29 mouse cellular contexts compared by ENCODE assay signal in genomic region chr14:15354299-15354698, GRCm38 (mm10).
A peak's percentile ranks its signal among the peaks of the same experiment; 100 is the strongest.
DNase-seq lines count a peak whose midpoint lies in the region; ATAC-seq and TF ChIP-seq lines count a peak whose summit lies in the region.
"Had no signal": no experiment of that assay in that cellular context is flagged by ENCODE, and none has a peak within 500 bp of the region (broad histone marks: within the 10 kb centered on the region; RNA-seq: fewer than 3 reads in every experiment).

No protein-coding gene starts in this region.

- no peak overlapping the region for H3K4me2 ChIP-seq in liver, postnatal 0 days (ENCODE audit: low read depth, low read length)
- H3K4me2 ChIP-seq: forebrain, embryonic 13.5 days; heart, embryonic 13.5 days; hindbrain, embryonic 14.5 days; midbrain, embryonic 15.5 days had no signal

- no peak for TF ChIP-seq EP300 in liver, postnatal 0 days (IDR thresholded peaks at IDR 0.05; ENCODE audit: low read depth)

- DNase-seq in thymus, postnatal 14 days: peak; percentile 8
- no peak for DNase-seq in thymus, adult 18-20 months
- DNase-seq in liver (peak; percentile 7), MN1 (ENCODE audit: low spot score) (no peak), adipocyte (ENCODE audit: low spot score) (no peak)
- DNase-seq in liver, postnatal 0 days: no peak
- no peak for DNase-seq in left cerebral cortex, adult 11 months (ENCODE audit: low spot score)
- DNase-seq: adrenal gland, adult 8-10 months; cerebellum, adult 11 months; cerebellum, postnatal 10 days; gastrocnemius, postnatal 10 days; heart, postnatal 10 days; kidney, adult 9 months; kidney, postnatal 10 days; layer of hippocampus, adult 9-11 months; lung, adult 18-20 months; lung, postnatal 4 days; right cerebral cortex, adult 18-20 months; thymus, adult 2 months had no signal

- WGBS in liver, postnatal 0 days (ENCODE audit: insufficient replicate concordance): 23% methylated on average over 5 of the region's 5 CpGs

- no peaks in the 10 kb centered on the region for H3K27me3 ChIP-seq in liver, postnatal 0 days (ENCODE audit: insufficient read depth, low read length)
- H3K27me3 ChIP-seq: forebrain, embryonic 13.5 days; heart, embryonic 13.5 days; midbrain, embryonic 15.5 days had no signal

- H3K4me1 ChIP-seq in liver, postnatal 0 days (ENCODE audit: insufficient read depth): no peaks in the 10 kb centered on the region
- H3K4me1 ChIP-seq: forebrain, embryonic 13.5 days; midbrain, embryonic 15.5 days had no signal

- no peak overlapping the region for H3K9ac ChIP-seq in liver, postnatal 0 days (replicated peaks)
- H3K9ac ChIP-seq: forebrain, embryonic 13.5 days; heart, embryonic 13.5 days; hindbrain, embryonic 14.5 days; midbrain, embryonic 15.5 days had no signal

- H3K4me3 ChIP-seq in liver, postnatal 0 days (ENCODE audit: low read depth, low read length): no peak overlapping the region
- H3K4me3 ChIP-seq: erythroblast, embryonic 14.5 days; forebrain, embryonic 13.5 days; heart, embryonic 13.5 days; left cerebral cortex, adult 2 months; midbrain, embryonic 15.5 days had no signal

- no peaks in the 10 kb centered on the region for H3K9me3 ChIP-seq in liver, postnatal 0 days (ENCODE audit: low read length)
- H3K9me3 ChIP-seq: forebrain, embryonic 13.5 days; heart, embryonic 13.5 days; midbrain, embryonic 15.5 days had no signal

- H3K36me3 ChIP-seq in liver, postnatal 0 days (replicated peaks; ENCODE audit: insufficient read depth, low read length): no peaks in the 10 kb centered on the region
- H3K36me3 ChIP-seq: heart, embryonic 13.5 days; midbrain, embryonic 15.5 days had no signal

- no peak for TF ChIP-seq CTCF in liver, postnatal 0 days (IDR thresholded peaks at IDR 0.05; ENCODE audit: low read depth)

- no peak overlapping the region for H3K27ac ChIP-seq in liver, postnatal 0 days (ENCODE audit: low read depth)
- H3K27ac ChIP-seq: forebrain, embryonic 13.5 days; heart, embryonic 13.5 days; hindbrain, embryonic 14.5 days; left cerebral cortex, adult 2 months; midbrain, embryonic 15.5 days; stomach, postnatal 0 days had no signal

- ATAC-seq in liver, postnatal 0 days: peak; percentile 29; the same call in 1 of the 2 replicates
- ATAC-seq: activated CD4-positive, CD25-positive, alpha-beta regulatory T cell, adult 4 months; forebrain, embryonic 13.5 days; intestine, postnatal 0 days; lung, postnatal 0 days; midbrain, embryonic 15.5 days had no signal

Comparison
In these comparisons a context has a peak if more than half of its experiments do, and no peak if none do; other contexts are left out.
1. DNase-seq: peak in thymus, postnatal 14 days (single experiment) and liver (single experiment); none in thymus, adult 18-20 months (0 of 2), liver, postnatal 0 days (single experiment), MN1 (single experiment), adipocyte (single experiment) and left cerebral cortex, adult 11 months (single experiment).